Mouse (Mus musculus) spleen, adult 2 months (tissue): ENCODE measurements around the gene Flnc. TPM values are rescaled to one million over a fixed set of nuclear protein-coding genes. Genes with fewer than 3 reads are reported as not detected.

Experiments
- DNase-seq, 2 experiments: peaks; one replicate each; pipeline versions ENCODE4 v3.0.0 to v3.0.0-alpha.2; 2012 to 2021; ENCODE audit warnings: low spot score in 2 of 2, low read depth in 1 of 2
- H3K27ac ChIP-seq: fragments of 200-500 bp; 2 replicates; pipeline ENCODE4 v1.5.1; 2012; ENCODE audit warnings: low read length, inconsistent platforms; ENCODE audit not compliant: insufficient read depth
- H3K27me3 ChIP-seq: fragments of 200-500 bp; 2 replicates; pipeline ENCODE4 v1.6.1; 2012; ENCODE audit warnings: mild to moderate bottlenecking, moderate library complexity, low read length, inconsistent platforms; ENCODE audit not compliant: control insufficient read depth, insufficient read depth
- H3K36me3 ChIP-seq: fragments of 200-500 bp; 2 replicates; pipeline ENCODE4 v1.6.1; 2012; ENCODE audit warnings: mild to moderate bottlenecking, low read length, inconsistent platforms; ENCODE audit not compliant: control insufficient read depth, insufficient read depth
- H3K4me1 ChIP-seq: fragments of 200-500 bp; 2 replicates; pipeline ENCODE4 v1.6.1; 2011; ENCODE audit warnings: inconsistent platforms; ENCODE audit not compliant: control insufficient read depth, insufficient read depth, insufficient read length
- H3K4me3 ChIP-seq: fragments of 200-500 bp; 2 replicates; pipeline ENCODE4 v1.5.1; 2011; ENCODE audit warnings: mild to moderate bottlenecking, inconsistent platforms; ENCODE audit not compliant: insufficient read depth, insufficient read length; ENCODE audit errors: extremely low read depth
- CTCF ChIP-seq: fragments of 200-500 bp; IDR thresholded peaks from 2 replicates; pipeline ENCODE4 v1.5.1; 2011; ENCODE audit warnings: mild to moderate bottlenecking, inconsistent platforms; ENCODE audit not compliant: insufficient read depth, insufficient read length, insufficient replicate concordance; ENCODE audit errors: extremely low read depth
- POLR2A ChIP-seq: fragments of 200-500 bp; IDR thresholded peaks from 2 replicates; pipeline ENCODE4 v1.6.1; 2011; ENCODE audit warnings: low read depth, low read length, inconsistent platforms
- WGBS: fragments of 180-500 bp; shearing (Covaris S2); methylation state at CpG from one replicate; pipeline ENCODE4 v1.1.7; 2018; 5-methylcytosine and 5-hydroxymethylcytosine counted together
- polyA plus RNA-seq: library from polyadenylated mRNA; depleted of rRNA; stranded (reverse); fragments of >200 nt; gene quantifications from 2 replicates; pipeline ENCODE4 v1.2.3, GENCODE M21; 2012

Flnc gene
- polyA plus RNA-seq, 1 experiment: 0.32 TPM

DNA sequence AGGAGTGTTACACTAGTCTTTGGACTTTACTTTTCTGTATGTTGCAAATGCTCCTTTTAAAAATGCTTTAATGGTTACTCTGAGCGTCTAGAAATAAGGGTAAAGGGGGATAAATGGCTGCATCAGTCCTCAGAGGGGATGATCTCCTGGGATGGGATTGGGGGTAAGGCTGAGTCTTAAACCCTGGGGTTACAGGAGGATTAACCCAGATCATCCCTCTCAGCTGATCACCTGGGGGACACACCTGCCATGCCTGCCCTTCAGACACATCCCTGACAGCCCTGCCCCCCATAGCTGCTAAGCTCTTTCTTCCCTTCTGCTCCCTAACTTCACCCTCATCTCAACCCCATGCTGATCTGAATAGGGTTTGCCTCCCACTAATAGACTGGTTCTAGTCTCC, 38.8 kb upstream of the Flnc start:
- Histone ChIP-seq H3K27ac (no peak overlapping the region), H3K4me3 (no peak overlapping the region), H3K27me3 (peaks cover 21% of the 10 kb centered on the region), H3K4me1 (peaks cover 4% of the 10 kb centered on the region; the same call in 1 of the 2 replicates), H3K36me3 (no peaks in the 10 kb centered on the region)
- DNase-seq: no peak
- TF ChIP-seq POLR2A (no peak), CTCF (no peak)
- WGBS: 85% methylated on average over 1 of the region's 1 CpGs

DNA sequence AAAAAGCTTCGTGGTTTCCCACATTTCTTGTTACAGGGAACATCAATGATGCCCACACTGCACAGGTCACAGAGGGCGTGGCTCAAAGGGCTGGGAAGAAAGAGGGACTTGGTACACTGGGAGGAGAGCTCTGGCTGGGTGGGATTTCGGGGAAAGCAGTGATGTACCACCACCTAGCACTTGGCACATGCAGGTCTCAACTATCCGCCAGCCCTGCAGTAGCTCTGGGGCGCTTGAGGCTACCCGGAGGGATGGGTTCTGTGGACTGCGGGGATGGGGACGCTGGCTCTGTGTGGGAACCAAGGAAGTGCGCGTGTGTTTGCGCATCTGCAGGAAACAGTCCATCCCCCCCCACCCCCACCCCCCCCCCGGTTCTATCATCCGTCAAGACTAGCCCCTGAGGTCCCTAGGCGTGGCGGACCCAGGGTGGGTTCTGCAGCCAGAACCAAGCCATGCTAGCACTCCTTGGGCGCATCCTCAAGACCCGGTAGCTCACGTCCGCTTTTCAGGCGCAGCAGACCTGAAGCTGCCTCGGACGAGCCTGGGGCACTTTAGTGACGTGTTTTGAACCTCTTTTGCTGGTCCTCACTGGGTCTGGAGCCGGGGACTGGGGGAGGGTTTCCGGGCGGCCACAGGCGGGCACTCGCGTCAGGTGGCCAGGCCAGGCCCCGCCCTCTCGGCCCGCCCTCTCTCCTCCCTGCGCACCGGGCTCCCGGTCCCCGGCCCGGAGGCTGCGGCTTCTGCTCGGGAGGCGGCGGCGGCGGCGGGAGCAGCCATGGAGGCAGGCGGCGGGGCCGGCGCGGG, 36.9 kb upstream of the Flnc start, which contains the start of gene Ccdc136:
Gene Ccdc136, plus strand, starts transcription at position 400 of the 804 bp plus-strand sequence.
- H3K27me3 ChIP-seq: peaks cover 21% of the 10 kb centered on the region
- no peaks in the 10 kb centered on the region for H3K36me3 ChIP-seq
- H3K4me1 ChIP-seq: peaks cover 4% of the 10 kb centered on the region; the same call in 1 of the 2 replicates
- H3K4me3 ChIP-seq: peak within 1 kb of the TSS; percentile 57
- WGBS: 2% methylated on average over 48 of the region's 49 CpGs
- no peak for TF ChIP-seq POLR2A
- no peak for TF ChIP-seq CTCF
- DNase-seq: peak in 1 of 2 experiments; percentile 39
- H3K27ac ChIP-seq: no peak within 1 kb of the TSS

DNA sequence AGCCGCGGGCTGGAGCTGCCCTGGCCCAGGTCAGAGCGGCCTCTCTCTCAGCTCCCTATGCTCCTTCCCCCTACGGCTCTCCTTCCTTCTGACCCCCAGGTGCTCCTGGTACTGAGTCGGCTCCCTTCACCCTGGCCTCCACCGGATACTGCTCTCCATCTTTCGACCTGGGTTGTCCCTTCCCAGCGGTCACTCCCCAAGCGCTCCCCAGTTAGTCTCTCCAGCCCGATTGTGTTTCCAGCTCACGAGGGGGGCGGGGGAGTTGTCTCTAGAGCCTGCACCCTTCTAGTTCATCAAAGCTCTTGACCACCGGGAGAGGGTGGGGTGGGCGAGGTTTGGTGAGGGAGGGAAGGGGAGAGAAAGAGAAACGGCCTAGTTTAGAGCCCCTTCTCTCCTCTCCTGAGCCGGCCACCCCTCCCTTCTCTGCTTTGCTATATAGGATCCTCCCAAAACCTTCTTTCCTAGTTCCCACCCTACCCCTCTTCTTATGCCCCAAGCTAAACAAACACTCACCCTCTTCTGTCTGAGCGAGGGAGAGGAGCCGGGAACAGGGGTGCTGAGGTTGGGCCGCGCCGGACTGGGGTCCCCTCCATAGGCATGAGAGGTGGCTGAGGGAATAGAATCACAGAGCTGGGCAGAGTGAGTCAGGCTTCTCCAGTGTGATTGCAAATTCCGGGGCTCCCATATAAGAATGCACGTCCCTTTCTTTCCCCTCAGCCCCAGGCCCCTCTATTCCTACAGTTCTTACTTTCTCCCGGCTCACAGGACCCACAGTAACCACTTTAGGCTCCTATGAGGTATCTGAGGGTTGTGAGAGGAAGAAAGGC, 36.1 kb upstream of the Flnc start:
- peak overlapping the region; percentile 57 for H3K4me3 ChIP-seq
- H3K27ac ChIP-seq: no peak overlapping the region
- peaks cover 21% of the 10 kb centered on the region for H3K27me3 ChIP-seq
- DNase-seq: no peak
- H3K4me1 ChIP-seq: peaks cover 4% of the 10 kb centered on the region; the same call in 1 of the 2 replicates
- no peaks in the 10 kb centered on the region for H3K36me3 ChIP-seq
- 30% methylated on average over 24 of the region's 24 CpGs for WGBS
- no peak for TF ChIP-seq POLR2A
- no peak for TF ChIP-seq CTCF

DNA sequence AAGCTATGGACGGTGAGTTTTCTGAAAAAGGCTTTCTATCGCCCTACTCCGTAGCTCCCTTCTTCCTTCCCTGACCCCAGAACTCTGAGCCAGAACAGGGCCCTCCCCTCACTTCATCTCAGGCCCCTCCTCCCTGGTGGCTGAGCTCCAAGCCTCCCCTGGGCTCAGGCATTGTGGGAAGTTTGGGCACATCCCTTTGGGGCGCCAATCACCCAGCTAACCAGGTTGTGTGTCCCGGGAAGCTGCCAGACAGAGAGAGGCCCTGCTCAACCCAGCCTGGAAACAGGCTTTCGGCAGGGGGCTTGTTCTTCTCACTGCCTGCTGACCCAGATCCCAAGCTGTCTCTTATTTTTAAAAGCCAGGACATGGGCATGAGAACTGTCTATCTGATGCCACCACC, 35.5 kb upstream of the Flnc start:
- no peak overlapping the region for H3K4me3 ChIP-seq
- no peak for TF ChIP-seq POLR2A
- TF ChIP-seq CTCF: no peak
- no peak overlapping the region for H3K27ac ChIP-seq
- peaks cover 4% of the 10 kb centered on the region; the same call in 1 of the 2 replicates for H3K4me1 ChIP-seq
- peaks cover 22% of the 10 kb centered on the region for H3K27me3 ChIP-seq
- H3K36me3 ChIP-seq: no peaks in the 10 kb centered on the region
- WGBS: 63% methylated on average over 6 of the region's 6 CpGs
- no peak for DNase-seq

DNA sequence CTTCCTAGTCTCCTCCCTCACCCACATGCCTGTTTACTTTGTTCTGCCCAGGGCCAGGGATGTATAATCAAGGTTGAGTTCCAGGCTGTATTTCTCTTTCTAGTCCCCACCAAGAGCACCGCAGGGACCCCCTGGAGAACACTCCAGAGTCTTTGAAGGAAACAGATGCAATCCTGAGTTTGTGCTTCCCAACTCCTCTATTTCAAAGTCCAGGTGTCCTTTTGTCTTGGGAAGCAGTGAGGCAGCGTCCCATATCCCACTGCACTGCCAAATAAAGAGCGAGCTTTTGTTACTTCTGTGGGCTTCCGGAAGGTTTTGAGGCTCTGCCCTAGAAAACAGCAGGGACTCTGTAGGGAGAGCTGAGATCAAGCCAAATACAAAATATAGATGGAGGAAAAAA, 33.2 kb upstream of the Flnc start:
- Histone ChIP-seq H3K4me3 (no peak overlapping the region), H3K4me1 (peaks cover 4% of the 10 kb centered on the region; the same call in 1 of the 2 replicates), H3K27me3 (peaks cover 20% of the 10 kb centered on the region), H3K27ac (no peak overlapping the region), H3K36me3 (no peaks in the 10 kb centered on the region)
- DNase-seq: no peak
- TF ChIP-seq POLR2A (no peak), CTCF (no peak)
- 87% methylated on average over 4 of the region's 4 CpGs for whole genome bisulfite sequencing

DNA sequence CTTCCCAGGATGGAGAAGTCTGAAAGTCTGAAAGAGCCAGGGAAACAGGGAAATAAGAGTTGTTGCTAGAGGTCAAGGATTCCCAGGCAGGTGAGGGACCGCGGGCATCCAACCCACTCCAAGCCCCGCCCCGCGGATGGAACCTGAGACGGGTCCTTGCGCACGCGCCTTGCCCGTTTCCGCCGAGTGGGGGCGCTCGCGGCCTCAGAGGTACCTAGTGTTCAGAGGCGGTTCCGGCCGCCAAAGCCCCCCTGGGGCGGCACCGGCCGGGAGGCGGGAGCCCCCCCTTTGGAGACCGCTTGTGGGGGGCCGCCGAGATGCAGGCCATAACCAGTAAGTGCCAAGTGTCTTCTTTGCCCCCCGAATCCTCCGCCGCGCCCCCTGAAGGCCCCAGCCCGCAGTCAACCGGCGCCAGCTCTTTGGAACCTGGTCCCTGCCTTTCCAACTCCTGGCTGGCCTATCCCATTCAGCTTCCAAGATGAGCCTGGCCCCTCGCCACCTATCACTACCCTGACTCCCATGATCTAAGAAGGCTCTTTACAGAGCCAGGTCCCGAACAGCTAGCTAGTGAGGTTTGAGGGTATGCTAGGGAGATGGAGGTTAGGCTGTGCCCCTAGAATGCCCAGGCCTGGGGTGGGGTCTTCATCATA, 30.2 kb upstream of the Flnc start:
- Histone ChIP-seq H3K4me3 (no peak overlapping the region), H3K27me3 (peaks cover 3% of the 10 kb centered on the region), H3K27ac (no peak overlapping the region), H3K4me1 (no peaks in the 10 kb centered on the region), H3K36me3 (no peaks in the 10 kb centered on the region)
- 15% methylated on average over 34 of the region's 34 CpGs for WGBS
- no peak for DNase-seq
- TF ChIP-seq POLR2A (no peak), CTCF (no peak)

DNA sequence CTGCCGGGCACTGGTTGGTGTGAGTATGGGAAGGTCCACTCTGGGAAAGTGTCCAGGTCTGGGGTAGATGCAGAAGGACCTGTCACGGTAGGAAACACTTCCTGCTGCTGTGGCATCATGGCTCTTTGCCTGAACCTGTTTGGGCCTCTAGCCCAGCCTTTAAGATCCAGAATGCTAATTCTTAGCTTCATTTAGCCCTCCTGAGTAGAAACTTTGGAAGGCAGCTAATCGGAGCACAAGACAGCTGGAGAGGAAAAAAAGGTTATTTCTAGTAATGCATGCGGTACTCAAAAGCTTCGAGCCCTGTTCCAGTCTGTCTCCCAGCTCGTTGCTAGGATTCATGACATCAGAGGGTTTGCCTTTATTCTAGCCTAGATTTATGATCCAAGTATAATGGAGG, 26.6 kb upstream of the Flnc start:
- Histone ChIP-seq H3K27me3 (peaks cover 3% of the 10 kb centered on the region), H3K4me1 (no peaks in the 10 kb centered on the region), H3K36me3 (no peaks in the 10 kb centered on the region), H3K4me3 (no peak overlapping the region), H3K27ac (no peak overlapping the region)
- DNase-seq: no peak
- 80% methylated on average over 6 of the region's 6 CpGs for WGBS
- no peak for TF ChIP-seq CTCF
- no peak for TF ChIP-seq POLR2A
